Mouse (Mus musculus) thymus, postnatal 10 days (tissue): ENCODE results near the gene Arx.

Source experiments
- DNase-seq, 2 experiments: peaks; one replicate each; pipeline ENCODE4 v3.0.0; 2021; ENCODE audit warnings: low spot score in 2 of 2

Arx gene

DNA sequence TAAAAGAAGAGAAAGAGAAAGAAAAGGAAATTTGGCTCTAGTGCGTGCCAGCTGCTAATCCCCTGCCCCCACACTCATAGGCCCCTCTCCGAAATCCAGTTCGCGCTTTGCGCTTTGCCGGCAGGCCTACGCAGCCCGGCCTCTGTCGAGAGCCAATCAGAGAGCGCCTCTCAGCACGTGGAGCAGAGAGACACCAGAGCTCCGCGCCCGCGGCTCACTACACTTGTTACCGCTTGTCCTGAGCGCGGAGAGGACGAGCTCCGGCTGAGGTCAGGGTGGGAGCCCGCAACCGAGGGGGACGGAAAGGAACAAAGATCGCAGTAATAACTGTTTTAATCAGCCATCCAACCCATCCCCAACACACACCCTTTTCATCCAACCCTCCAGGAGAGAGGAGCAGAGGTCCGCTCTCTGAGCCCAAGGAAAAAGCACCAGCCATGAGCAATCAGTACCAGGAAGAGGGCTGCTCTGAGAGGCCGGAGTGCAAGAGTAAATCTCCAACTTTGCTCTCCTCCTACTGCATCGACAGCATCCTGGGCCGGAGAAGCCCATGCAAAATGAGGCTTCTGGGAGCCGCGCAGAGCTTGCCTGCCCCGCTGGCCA, at the start of gene Arx:
Gene Arx (plus strand): TSS at position 155 of the 603 bp plus-strand sequence.
- peak; percentile 42 to 57 for DNase-seq

DNA sequence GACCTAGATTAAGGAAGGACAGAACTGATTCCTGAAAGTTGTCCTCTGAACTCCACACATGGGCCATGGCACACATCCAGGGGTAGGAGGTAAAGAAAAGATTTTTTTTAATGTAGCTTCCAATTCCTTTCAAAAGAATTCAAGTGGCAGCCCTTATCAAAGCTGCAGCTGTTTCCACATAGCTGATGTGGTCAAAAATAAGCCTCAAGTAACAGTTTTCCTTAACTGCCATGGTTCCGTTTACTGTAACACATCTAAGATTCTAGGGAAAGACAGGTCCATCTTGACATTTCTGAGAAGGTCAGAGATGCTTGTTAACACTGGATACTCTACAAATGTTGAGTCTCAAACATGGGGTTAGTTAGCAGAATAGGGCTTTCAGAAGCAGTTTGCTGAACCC, 34.9 kb upstream of the Arx start:
- no peak for DNase-seq

DNA sequence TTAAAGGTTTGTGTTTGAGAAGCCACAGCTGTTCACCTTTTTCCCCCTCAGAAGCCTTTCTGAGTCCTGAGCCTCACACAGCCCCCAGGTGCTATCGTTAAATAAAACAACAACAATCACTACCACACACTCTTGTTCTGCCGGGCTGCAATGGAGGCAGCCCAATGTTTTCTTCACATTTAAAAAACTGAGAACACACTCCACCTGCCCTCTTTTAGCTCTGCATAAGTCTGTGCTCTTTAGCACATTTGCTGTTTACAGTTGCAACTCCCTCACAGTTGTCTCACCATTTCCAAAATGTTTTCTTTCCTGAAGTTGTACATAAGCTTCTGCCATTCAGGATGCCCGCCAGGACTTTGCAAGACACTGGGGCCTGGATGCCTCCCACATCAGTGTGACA, 10.6 kb upstream of the Arx start:
- DNase-seq: no peak

DNA sequence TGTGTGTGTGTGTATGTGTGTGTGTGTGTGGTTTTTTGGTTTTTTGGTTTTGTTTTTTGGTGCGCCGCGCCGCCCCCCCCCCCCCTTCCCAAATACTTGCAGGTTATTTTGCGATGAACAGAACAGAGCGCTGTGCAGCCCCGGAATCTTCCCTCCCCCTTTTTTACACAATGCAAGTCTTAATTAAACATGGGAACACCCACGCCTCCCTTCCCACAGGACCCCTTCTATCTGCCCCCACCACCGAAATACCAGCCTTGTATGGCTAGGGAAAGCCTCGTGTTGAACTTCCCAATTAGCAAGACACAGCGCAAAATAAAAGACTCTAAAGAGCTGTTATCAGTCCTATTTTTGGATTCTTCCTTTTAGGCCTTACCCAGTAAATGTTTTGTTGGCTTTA, 6.3 kb upstream of the Arx start:
- DNase-seq: no peak

DNA sequence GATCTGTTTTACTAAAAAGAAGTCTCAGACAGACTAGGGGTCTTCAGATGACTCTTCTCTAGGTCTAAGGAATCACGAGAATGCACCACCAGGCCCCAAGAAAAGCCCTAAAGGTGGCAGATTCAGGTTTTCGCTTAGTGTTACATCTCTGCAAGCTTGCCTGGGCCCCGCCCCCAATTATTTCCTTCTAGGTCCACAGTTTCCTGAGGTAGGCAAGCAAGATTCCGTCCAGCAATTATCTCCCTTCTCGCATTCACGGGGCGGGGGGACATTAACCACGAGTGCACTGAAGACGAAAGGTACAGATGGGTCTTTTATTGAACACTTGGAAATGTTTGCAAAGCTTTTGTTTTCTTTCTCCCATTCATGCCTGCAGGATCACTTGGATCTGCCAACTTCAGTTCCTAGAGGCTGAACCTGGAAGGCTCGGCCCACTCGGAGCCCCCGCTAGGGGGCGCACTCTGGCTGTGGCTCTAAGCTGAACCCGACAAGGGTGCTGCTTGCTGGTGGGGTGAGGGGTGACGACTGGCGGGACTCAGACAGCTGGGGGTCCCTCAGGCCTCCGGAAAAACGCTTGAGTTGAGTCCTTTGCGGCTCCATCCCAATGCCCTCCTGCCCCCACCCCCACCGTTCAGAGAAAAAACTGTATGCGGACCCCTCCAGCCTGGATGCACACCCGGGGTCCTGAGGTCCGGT, 5.1 kb upstream of the Arx start:
- peak in 1 of 2 experiments; percentile 58 for DNase-seq

DNA sequence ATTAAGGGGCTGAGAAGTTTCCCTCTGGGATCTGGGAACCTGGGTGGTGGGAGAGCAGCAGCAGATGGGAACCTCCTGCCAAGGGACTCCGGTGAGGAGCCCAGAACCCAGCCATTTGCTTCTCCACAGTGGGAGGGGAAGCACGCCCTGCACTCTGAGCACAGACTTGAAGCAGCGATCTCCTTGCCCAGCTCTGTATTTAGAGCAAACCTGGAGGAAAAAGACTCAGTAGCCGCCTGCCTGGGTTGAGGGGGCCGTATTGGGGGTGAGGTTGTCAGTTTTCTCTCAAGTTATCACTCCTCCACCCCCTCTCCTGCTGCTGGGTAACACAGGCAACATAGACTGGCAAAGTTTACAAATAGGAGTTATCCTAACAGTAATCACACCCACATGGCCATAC, 4.5 kb upstream of the Arx start:
- DNase-seq: no peak

DNA sequence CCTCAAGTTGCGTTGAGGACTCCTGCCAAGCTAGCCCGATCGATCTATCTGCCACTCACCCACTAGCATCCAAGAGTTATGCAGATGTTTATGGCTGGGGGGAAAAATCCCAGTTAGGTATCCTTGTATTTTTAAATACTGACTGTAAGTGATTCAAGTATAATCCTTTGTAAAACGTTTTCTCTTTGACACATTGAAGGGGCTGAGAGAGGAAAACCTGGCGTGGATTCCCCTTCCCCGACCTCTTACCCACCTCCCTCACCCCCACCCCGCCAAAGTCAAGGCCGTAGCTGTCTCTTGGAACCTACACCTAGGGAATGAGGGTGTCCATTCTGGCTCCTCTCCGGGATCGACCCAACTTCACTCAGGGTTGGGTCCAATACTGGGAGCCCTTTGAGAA, 1.2 kb upstream of the Arx start:
- DNase-seq: no peak

DNA sequence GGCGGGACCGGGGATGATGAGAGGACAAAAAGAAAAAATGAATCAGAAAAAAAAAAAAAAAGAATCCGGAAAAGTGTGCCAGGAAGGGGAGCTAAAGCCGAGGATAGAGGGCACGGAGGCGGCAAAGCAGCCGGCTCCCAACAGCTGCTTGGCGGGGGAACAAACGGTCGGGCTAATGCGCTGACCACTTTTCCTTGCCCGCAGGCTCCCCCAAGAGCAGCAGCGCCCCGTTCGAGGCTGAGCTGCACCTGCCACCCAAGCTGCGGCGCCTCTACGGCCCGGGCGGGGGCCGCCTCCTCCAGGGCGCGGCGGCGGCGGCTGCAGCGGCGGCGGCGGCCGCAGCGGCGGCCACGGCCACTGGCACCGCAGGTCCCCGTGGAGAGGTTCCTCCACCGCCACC, 2.1 kb downstream of the Arx start:
- DNase-seq: no peak

DNA sequence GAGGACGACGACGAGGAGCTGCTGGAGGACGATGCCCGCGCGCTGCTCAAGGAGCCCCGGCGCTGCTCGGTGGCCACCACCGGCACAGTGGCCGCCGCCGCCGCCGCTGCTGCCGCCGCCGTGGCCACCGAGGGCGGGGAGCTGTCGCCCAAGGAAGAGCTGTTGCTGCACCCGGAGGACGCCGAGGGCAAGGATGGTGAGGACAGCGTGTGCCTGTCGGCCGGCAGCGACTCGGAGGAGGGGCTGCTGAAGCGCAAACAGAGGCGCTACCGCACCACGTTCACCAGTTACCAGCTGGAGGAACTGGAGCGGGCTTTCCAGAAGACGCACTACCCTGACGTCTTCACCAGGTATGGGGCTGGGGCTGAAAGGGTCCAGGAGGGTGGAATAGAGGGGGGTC, 2.8 kb downstream of the Arx start:
- no peak for DNase-seq

DNA sequence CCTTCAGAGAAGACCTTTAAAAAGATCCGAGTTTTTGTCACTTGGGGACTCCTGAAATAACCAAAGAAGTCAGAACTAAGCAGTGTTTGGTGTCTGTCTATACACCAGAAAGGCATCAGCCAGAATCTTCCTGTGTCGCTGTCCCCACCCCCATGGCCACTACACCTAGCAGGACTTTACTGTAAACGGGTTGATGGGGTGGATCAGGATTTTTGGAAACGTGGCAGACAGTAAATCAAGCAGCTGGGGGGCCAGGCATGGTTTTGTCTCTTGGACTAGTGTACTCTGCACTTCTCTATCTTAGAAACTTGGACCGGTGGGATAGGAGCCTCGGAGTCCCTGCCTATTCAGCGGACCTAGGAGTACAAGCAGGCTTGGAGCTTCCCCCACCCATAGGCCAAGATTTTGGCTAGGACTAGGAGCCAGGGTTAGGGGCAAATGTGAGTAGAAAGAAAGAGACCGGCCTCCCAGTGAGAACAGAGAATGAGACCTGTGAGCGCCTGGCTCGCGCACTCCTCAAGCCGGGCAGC, 3.7 kb downstream of the Arx start:
- no peak for DNase-seq

DNA sequence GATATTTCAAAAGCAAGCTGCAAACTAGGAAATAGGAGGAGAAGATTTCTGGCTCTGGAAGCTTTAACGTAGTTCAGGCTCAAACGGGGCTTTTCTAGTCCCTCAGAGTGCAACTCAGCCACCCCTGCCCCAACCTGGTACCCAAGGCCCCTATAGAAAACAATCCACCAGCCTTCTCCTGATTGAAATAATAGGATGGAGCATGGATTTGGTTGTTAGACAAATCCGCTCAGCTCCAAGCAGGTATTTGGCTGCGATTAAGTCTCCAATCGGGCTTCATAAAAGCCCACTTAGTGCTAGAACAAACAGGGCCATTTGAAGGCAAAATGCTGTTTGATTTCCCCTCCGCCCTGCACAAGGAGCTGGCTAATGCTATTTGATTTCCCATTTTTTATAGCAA, 5.8 kb downstream of the Arx start:
- DNase-seq: no peak

DNA sequence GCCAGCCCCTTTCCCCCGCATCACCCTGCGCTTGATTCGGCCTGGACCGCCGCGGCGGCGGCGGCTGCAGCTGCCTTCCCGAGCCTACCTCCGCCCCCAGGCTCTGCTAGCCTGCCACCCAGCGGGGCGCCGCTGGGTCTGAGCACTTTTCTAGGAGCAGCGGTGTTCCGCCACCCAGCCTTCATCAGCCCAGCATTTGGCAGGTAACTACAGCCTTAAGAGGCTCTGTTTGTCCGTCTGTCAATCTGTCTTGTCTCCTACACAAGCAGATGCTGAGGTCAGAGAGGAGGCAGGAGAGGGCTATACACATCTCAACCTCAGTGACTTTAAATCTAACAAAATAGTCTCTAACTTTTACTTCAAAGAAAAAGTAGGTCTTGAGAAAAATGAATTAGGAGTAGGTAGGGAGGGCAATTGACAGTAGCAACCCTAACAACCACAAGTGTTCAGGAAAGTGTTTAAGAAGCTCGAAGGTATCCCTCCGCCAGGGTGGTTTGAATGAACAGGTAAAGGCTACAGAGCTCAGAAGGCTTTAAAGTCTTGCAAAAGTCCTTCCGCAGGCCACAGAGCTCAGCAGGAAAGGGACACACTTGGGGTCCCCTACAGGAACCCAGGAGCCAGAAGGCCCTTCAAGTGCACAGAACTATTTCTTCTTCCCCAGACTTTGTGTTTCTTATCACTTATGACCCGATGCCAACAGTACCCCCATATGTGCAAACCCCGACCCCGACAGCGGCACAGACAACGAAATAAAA, 8.7 kb downstream of the Arx start:
- DNase-seq: no peak

DNA sequence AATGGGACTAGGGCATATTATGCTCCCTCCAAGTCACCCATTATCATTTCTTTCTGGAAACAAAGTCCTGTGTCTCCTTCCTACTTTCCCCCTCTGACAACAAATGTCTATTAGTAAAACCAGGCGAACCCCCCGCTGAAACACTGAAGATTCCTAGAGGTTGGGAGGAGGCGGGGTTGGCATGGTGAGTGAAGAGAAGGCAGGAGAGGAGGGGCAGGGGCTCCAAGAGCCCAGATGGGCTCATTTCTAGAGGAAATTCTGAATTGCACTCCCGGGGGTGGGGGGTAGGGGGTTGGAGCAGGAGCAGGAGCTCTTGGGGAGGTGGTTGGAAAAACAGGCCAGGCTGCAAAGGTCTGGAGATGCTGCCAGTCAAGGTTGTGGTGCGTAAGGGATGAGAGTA, 9.6 kb downstream of the Arx start:
- no peak for DNase-seq

DNA sequence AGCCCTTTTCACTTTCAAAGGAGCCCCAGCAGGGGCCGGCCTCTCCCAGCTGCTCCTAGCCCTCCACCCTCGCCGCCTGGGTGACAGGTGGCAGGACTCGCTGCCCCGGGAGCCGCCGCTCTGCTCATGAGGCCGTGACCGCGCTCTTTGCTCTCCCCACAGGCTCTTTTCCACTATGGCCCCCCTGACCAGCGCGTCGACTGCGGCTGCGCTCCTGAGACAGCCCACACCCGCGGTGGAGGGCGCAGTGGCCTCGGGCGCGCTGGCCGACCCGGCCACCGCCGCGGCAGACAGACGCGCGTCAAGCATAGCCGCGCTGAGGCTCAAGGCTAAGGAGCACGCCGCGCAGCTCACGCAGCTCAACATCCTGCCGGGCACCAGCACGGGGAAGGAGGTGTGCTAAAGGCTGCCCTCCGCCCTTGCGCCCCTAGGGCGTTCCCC, 10.8 kb downstream of the Arx start:
- DNase-seq: no peak

DNA sequence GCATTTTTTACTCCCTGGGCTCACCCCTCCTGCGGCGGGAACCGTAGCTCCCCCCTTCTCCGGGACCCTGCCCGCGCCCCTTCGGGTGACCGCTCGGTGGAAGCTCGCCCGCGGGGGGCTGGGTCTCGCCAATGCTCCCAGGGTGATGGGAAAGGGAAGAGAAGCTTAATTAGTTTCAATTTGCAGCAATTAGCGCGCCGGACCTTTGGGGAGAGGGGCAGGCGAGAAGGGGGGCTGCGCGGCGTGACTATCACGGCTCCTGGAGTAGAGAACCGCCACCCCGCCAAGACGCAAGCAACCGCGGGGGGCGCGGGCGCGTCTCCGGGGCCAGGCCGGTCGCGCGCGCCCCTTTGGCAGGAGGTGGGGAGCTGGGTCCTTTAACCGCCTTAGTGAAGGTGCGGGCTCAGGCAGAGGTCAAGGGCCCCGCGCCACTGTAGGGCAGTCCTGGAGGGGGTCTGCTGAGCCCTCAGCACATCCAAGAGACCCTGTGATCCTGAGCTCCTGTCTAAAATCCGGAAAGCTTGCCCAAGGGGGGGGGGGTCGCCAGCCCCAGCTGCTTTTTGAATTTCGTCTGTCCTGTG, 12.9 kb downstream of the Arx start:
- no peak for DNase-seq

DNA sequence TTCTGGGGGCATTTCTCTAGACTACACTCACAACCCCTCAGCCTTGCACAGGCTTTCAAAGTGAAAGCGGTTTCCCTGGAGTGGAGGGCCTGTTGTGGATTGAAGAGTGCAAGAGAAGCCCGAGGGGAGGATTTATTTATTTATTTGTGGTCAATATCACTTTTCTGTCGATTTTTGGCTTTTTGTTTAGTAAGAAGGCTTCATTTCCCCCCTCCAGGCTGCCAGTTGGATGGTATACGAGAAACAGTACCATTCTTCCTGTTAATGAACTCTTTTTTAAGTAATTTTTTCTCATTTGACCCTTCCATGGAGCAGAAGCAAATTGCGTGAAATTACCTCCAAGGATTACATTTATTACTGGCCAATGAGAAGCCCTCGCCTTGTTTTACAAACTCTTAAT, 13.5 kb downstream of the Arx start:
- no peak for DNase-seq

DNA sequence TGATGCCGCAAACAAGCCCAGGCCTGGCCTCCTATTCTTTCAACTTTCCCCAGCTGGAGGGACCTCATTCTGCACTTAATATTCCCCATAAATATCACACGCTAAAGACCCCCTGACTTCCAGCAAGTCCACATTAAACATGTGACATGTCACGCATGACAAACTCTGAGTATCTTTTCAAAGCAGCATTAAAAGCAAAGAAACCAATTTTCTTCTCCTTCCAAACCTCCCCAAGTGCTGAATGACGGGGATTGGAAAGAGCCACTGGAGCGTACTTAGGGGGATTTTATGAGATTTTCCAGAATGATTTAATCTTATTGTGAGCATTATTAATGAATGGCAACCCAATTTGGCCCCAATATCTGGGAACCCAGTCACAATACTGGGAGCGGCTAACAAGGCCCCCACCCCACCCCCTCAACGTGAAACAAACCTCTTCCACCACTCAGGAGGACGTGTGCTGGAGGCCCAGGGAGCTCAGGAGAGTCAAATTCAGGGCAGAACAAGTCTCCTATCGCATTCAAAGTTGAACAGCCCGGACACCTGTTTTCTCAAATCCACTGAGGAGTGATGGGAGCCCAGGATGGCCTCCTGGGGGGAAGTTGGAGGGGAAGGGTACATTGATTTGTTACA, 14.1 kb downstream of the Arx start:
- DNase-seq: no peak

DNA sequence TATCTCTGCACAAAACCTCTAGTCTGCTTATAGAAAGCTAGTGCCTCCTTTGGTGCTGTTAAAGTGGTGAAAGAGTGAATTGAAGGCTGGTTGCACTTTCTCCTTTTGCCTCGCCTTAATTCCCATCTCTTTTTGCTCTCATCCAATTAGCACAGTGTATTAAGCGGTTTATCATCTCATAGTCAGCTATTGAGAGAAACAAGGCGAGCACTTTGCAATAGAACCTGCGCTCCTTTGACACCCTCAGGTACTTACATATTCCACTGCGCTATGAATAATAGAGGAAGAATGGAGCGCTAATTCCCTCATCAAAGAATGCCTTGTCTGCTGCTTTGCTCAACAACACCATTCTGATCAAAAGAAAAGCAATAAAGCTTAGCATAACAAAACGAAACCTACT, 15.6 kb downstream of the Arx start:
- DNase-seq: no peak

DNA sequence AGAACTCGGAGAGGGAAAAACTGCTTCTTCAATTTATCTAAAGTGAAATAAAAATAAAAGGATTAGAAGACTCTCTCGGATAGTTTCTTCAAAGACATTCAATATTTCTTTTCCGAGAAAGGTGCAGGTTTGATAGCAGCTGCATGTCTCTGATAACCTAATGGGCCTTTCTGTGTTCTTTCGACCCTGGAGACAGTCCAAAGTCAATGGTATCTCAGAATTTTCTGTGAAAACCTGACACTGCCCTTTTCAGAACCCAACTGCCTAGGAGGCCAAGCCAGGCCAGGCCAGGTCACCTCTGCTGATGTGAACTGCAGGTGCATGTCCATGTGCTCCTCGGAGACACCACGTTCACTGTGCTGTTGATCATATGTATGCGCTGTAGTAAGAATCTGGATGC, 19.5 kb downstream of the Arx start:
- no peak for DNase-seq

DNA sequence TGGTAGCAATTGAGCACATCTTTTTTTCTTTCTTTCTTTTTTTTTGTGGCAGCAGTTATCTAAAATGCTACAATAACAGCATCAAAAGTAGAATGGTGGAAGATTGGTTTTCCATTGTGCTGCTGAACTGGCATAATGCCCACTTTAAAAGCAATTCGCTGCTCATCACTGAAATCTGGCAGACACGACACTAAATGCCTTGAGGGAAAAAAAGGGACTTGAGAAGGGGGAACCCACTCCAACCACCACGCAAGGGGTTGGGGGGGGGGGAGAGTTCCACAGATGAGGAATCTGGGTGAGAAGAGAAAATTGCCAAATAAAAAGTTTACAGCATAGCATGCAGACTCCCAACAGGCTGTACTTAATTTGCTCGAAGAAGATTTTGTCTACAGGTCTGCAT, 31.3 kb downstream of the Arx start:
- no peak for DNase-seq

DNA sequence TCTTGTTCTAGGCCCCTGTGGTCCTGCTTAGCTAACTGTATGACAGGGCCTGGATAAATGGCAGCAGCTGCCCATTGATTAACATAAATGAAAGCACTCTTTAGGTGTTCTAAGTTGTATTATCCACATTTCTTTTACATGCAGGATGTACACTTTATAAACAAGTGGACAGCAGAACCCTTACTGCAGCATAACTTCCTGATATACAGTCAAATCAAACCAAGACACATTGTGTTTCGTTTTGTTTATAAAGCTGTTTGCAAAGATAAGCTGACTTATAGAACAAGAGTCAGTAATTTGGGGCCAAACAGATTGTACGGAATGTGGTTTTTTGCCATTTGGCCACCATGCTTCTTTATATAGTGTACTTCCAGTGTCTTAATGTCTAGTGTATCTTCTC, 33.7 kb downstream of the Arx start:
- DNase-seq: no peak

DNA sequence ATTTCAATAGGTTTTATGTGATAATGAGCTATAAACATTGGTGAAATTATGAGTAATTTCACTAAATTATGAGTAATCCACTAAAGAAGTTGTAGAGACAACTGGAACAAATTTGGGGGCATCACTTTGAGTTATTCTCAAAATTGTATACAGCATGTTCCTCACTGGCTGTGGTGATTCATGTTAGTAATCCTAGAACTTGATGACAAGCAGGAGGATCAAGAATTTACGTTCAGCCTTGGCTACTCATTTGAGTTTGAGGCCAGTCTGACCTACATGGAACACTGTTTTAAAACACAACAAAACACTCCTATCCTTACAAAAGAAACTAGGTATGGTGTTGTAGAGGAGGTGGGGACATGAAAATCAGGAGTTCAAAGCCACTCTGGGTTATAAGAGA, 35.1 kb downstream of the Arx start:
- no peak for DNase-seq
